Mouse (Mus musculus) kidney, postnatal 36 days (tissue): Measurements from ENCODE around the gene Sept11.

Experiments
- DNase-seq, 2 experiments: peaks; one replicate each; pipeline ENCODE4 v3.0.0; 2021 to 2022; ENCODE audit warnings: mixed read lengths in 2 of 2

Gene Sept11

GRCm38 (mm10) chr5:93095301-93095700 lies 2.1 kb downstream of the Sept11 start:
- DNase-seq, result no peak

GRCm38 (mm10) chr5:93097204-93097906 lies 4.1 kb downstream of the Sept11 start:
- peak; percentile 77 to 78 for DNase-seq

- no peak for DNase-seq
Measured at GRCm38 (mm10) chr5:93098219-93098618, 5.0 kb downstream of the Sept11 start.

GRCm38 (mm10) chr5:93098811-93099210 lies 5.6 kb downstream of the Sept11 start:
- no peak for DNase-seq

GRCm38 (mm10) chr5:93100906-93101305 lies 7.7 kb downstream of the Sept11 start:
- no peak for DNase-seq

GRCm38 (mm10) chr5:93101371-93101791 lies 8.1 kb downstream of the Sept11 start:
- peak; percentile 53 to 81 for DNase-seq

- DNase-seq, result no peak
Measured at GRCm38 (mm10) chr5:93103603-93104002, 10.4 kb downstream of the Sept11 start.

- no peak for DNase-seq
Measured at GRCm38 (mm10) chr5:93104987-93105823, 12.0 kb downstream of the Sept11 start.

- no peak for DNase-seq
Measured at GRCm38 (mm10) chr5:93106048-93106447, 12.8 kb downstream of the Sept11 start.

- DNase-seq, result no peak
Measured at GRCm38 (mm10) chr5:93108703-93109102, 15.5 kb downstream of the Sept11 start.

- no peak for DNase-seq
Measured at GRCm38 (mm10) chr5:93109555-93109954, 16.3 kb downstream of the Sept11 start.

- no peak for DNase-seq
Measured at GRCm38 (mm10) chr5:93112290-93112689, 19.1 kb downstream of the Sept11 start.

GRCm38 (mm10) chr5:93113517-93113916 lies 20.3 kb downstream of the Sept11 start:
- no peak for DNase-seq

- DNase-seq, result no peak
Measured at GRCm38 (mm10) chr5:93114515-93114914, 21.3 kb downstream of the Sept11 start.

GRCm38 (mm10) chr5:93115059-93115458 lies 21.8 kb downstream of the Sept11 start:
- no peak for DNase-seq

- DNase-seq, result peak in 1 of 2 experiments; percentile 51
Measured at GRCm38 (mm10) chr5:93115854-93116253, 22.6 kb downstream of the Sept11 start.

GRCm38 (mm10) chr5:93117648-93118047 lies 24.4 kb downstream of the Sept11 start:
- peak in 1 of 2 experiments; percentile 52 for DNase-seq

- no peak for DNase-seq
Measured at GRCm38 (mm10) chr5:93121660-93122059, 28.4 kb downstream of the Sept11 start.

- no peak for DNase-seq
Measured at GRCm38 (mm10) chr5:93124031-93124826, 31.0 kb downstream of the Sept11 start.

- DNase-seq, result no peak
Measured at GRCm38 (mm10) chr5:93125325-93125724, 32.1 kb downstream of the Sept11 start.

GRCm38 (mm10) chr5:93126222-93126929 lies 33.1 kb downstream of the Sept11 start:
- no peak for DNase-seq

- no peak for DNase-seq
Measured at GRCm38 (mm10) chr5:93126930-93127562, 33.8 kb downstream of the Sept11 start.
